Mouse (Mus musculus) G1E (cell line): ENCODE data around the gene Degs2. TPM values are rescaled to one million over a fixed set of nuclear protein-coding genes. Genes with fewer than 3 reads are reported as not detected.
"Not testable (repeated sequence)": the region's sequence is repeated elsewhere in the genome, so short reads cannot be mapped to it uniquely, and the experiment has no call there.

Source experiments
- ATAC-seq: 2 replicates; pipeline ENCODE4 v1.8.0; 2016; ENCODE audit warnings: mild to moderate bottlenecking; ENCODE audit not compliant: insufficient number of reproducible peaks, poor library complexity, low FRiP score, severe bottlenecking; ENCODE audit errors: extremely low read depth
- DNase-seq: peaks from one replicate; pipeline ENCODE4 v3.0.0; 2012; ENCODE audit warnings: low spot score
- H3K27me3 ChIP-seq: 2 replicates; pipeline ENCODE4 v1.6.1; 2012; ENCODE audit warnings: mild to moderate bottlenecking, low read length, inconsistent platforms; ENCODE audit not compliant: insufficient read depth
- H3K36me3 ChIP-seq: replicated peaks from 2 replicates; pipeline ENCODE3; 2012; ENCODE audit warnings: mild to moderate bottlenecking, inconsistent platforms
- H3K4me1 ChIP-seq: 2 replicates; pipeline ENCODE4 v1.6.1; 2012; ENCODE audit warnings: low read depth, low read length, inconsistent platforms, mixed read lengths; ENCODE audit not compliant: insufficient read depth
- H3K4me3 ChIP-seq: 2 replicates; pipeline ENCODE4 v1.5.1; 2012; ENCODE audit warnings: low read depth, mild to moderate bottlenecking, inconsistent platforms, low read length, moderate library complexity, mixed read lengths
- H3K9me3 ChIP-seq: replicated peaks from 2 replicates; pipeline ENCODE4 v1.6.1; 2012; ENCODE audit warnings: inconsistent platforms
- CTCF ChIP-seq: IDR thresholded peaks from 2 replicates; pipeline ENCODE4 v1.5.1; 2012; ENCODE audit warnings: low read depth, low read length, inconsistent platforms, mixed read lengths
- GATA1 ChIP-seq: IDR thresholded peaks from 2 replicates; pipeline ENCODE4 v1.6.1; 2012; ENCODE audit warnings: borderline replicate concordance, low read length, inconsistent platforms, mixed read lengths
- GATA2 ChIP-seq: IDR thresholded peaks from 2 replicates; pipeline ENCODE4 v1.6.1; 2012; ENCODE audit warnings: low read depth, low read length, inconsistent platforms, borderline replicate concordance
- POLR2AphosphoS5 ChIP-seq: IDR thresholded peaks from 2 replicates; pipeline ENCODE4 v1.6.1; 2012; ENCODE audit warnings: low read depth, low read length, inconsistent platforms; ENCODE audit not compliant: insufficient replicate concordance
- TAL1 ChIP-seq: conservative IDR thresholded peaks from 2 replicates; pipeline ENCODE4 v1.6.1; 2012; ENCODE audit warnings: low read depth, low read length, inconsistent platforms, mixed read lengths
- polyA plus RNA-seq: library from polyadenylated mRNA; stranded (reverse); fragments of >175 nt; gene quantifications from 2 replicates; pipeline ENCODE4 v1.2.3, GENCODE M21; 2012
- total RNA-seq, 2 experiments: library from RNA; stranded (forward) in 1 of 2; stranded (reverse) in 1 of 2; fragments of 200-1000 nt in 1 of 2; fragments of >200 nt in 1 of 2; fragmentation: Nextera tagmentation in 1 of 2; gene quantifications; 2 replicates each; pipeline ENCODE4 v1.2.3; 2014 to 2017

Degs2 gene
- total and polyA plus RNA-seq, 3 experiments: not detected

GRCm38 (mm10) chr12:108722464-108722863 is 20.3 kb upstream of the Degs2 start:
- Histone ChIP-seq H3K27me3 (no peaks in the 10 kb centered on the region), H3K4me1 (no peaks in the 10 kb centered on the region), H3K36me3 (no peaks in the 10 kb centered on the region), H3K4me3 (no peak overlapping the region), H3K9me3 (peaks cover 16% of the 10 kb centered on the region)
- TF ChIP-seq TAL1: no peak
- no peak for TF ChIP-seq POLR2AphosphoS5
- TF ChIP-seq GATA1: no peak
- TF ChIP-seq CTCF: no peak
- TF ChIP-seq GATA2: no peak
- no peak for ATAC-seq
- no peak for DNase-seq

- Histone ChIP-seq H3K27me3 (no peaks in the 10 kb centered on the region), H3K36me3 (no peaks in the 10 kb centered on the region), H3K4me3 (no peak overlapping the region), H3K4me1 (no peaks in the 10 kb centered on the region), H3K9me3 (peaks cover 16% of the 10 kb centered on the region)
- DNase-seq (no peak), ATAC-seq (no peak)
- TF ChIP-seq POLR2AphosphoS5 (no peak), CTCF (no peak), GATA2 (no peak), GATA1 (no peak), TAL1 (no peak)
Measured at GRCm38 (mm10) chr12:108718485-108718884, 16.4 kb upstream of the Degs2 start.

GRCm38 (mm10) chr12:108715854-108716253 is 13.7 kb upstream of the Degs2 start:
- H3K4me1 ChIP-seq: no peaks in the 10 kb centered on the region
- DNase-seq: no peak
- no peaks in the 10 kb centered on the region for H3K27me3 ChIP-seq
- TF ChIP-seq POLR2AphosphoS5 (no peak), TAL1 (no peak), GATA1 (no peak), GATA2 (no peak), CTCF (no peak)
- peaks cover 30% of the 10 kb centered on the region for H3K9me3 ChIP-seq
- H3K4me3 ChIP-seq: no peak overlapping the region
- ATAC-seq: no peak
- H3K36me3 ChIP-seq: no peaks in the 10 kb centered on the region

GRCm38 (mm10) chr12:108713972-108714371 is 11.9 kb upstream of the Degs2 start:
- ATAC-seq, H3K4me3 ChIP-seq, H3K4me1 ChIP-seq, H3K27me3 ChIP-seq, H3K36me3 ChIP-seq, DNase-seq: not testable (repeated sequence)
- peaks cover 40% of the 10 kb centered on the region for H3K9me3 ChIP-seq

- DNase-seq (no peak), ATAC-seq (no peak)
- peaks cover 37% of the 10 kb centered on the region for H3K9me3 ChIP-seq
- no peaks in the 10 kb centered on the region for H3K4me1 ChIP-seq
- no peaks in the 10 kb centered on the region for H3K27me3 ChIP-seq
- no peak overlapping the region for H3K4me3 ChIP-seq
- no peaks in the 10 kb centered on the region for H3K36me3 ChIP-seq
- TF ChIP-seq CTCF (no peak), POLR2AphosphoS5 (no peak), GATA2 (no peak), TAL1 (no peak), GATA1 (no peak)
Measured at GRCm38 (mm10) chr12:108712481-108712880, 10.4 kb upstream of the Degs2 start.

GRCm38 (mm10) chr12:108710861-108711615 is 8.9 kb upstream of the Degs2 start:
- Histone ChIP-seq H3K9me3 (peaks cover 36% of the 10 kb centered on the region), H3K4me1 (no peaks in the 10 kb centered on the region), H3K27me3 (no peaks in the 10 kb centered on the region), H3K4me3 (no peak overlapping the region), H3K36me3 (no peaks in the 10 kb centered on the region)
- TF ChIP-seq GATA2: no peak
- TF ChIP-seq CTCF: no peak
- TF ChIP-seq GATA1: no peak
- no peak for TF ChIP-seq TAL1
- TF ChIP-seq POLR2AphosphoS5: no peak
- DNase-seq (no peak), ATAC-seq (no peak; the same call in 1 of the 2 replicates)
